Mouse (Mus musculus): ENCODE data around the gene Gm17617.
"Not testable (repeated sequence)": the region's sequence is repeated elsewhere in the genome, so short reads cannot be mapped to it uniquely, and the experiment has no call there.

Gene Gm17617

DNA sequence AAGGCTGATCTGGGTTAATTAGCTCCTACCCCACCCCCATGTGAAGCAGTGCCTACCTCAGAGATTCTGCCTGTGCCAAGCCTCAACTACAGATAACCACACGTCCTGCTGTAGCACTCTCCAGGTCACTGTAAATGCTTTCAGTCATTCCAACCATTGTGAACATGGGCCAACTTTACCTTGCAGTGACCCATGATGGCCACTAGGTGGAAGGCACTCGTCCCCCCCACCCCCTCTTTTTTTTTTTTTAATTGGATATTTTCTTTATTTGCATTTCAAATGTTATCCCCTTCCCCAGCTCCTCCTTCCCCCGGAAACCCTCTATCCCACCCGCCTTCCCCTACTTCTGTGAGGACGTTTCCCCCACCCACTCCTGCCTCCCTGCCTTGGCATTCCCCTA lies 2.0 kb upstream of the Gm17617 start:
- DNase-seq (ENCODE audit: low spot score in 2 of 2) = no peak

DNA sequence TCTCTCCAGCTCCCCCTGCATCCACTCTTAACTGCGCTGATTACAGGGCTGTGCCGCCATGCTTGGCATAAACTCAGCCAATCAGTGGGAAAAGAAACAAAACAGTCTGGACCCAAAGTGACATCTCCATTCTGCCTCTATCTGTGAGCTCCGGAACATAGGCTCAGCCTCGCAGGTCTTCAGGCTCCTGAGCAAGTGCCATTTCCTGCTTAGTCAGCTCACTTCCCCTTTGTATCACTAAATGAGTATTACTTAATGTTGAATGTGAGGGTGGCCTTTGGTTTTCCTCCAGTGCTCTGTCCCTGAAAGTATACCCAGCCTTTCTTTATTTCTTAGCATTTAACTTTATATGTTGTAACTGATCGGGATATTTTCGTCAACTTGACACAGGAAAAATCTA lies 8.4 kb downstream of the Gm17617 start:
- no peak for DNase-seq (ENCODE audit: low spot score in 2 of 2)

DNA sequence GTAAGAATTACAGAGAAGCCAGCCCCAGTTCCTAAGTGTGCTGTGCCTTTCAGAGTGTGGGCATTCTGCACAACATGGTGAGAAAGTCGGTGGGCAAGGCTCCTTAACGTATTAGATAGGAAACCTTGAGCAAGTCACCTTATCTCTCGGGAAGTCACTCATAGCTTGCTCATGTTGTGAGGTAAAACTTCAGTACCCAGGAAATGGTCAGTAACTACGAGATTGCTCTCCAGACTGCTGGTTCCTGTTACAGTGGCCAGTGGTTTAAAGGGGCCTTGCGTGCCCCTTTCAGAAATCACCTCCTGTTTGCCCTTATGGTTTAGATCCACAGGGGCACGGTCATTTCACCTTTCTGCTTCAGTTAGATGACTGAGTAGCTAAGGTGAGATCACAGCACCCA lies 19.0 kb downstream of the Gm17617 start:
- DNase-seq (ENCODE audit: low spot score in 2 of 2) = no peak

DNA sequence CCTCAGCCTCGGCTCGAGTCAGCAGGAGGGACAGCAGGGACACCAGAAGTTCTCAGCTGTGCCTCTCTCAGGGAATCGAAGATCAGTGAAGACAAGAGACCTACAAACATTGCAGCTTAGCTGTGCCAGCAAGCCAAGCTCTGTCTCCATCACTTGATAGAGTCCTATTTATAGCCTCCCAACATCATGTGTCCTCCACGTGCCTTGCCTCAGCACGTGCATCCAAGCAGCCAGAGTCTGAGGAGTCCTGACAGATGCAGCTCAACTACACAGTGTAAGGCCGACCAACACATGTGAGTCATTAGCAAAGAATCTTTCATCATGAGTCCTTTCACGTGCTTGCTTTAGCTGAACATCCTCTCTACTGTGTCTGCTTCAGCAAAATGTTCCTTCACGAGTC lies 25.7 kb downstream of the Gm17617 start:
- DNase-seq (ENCODE audit: low spot score in 2 of 2) = no peak

DNA sequence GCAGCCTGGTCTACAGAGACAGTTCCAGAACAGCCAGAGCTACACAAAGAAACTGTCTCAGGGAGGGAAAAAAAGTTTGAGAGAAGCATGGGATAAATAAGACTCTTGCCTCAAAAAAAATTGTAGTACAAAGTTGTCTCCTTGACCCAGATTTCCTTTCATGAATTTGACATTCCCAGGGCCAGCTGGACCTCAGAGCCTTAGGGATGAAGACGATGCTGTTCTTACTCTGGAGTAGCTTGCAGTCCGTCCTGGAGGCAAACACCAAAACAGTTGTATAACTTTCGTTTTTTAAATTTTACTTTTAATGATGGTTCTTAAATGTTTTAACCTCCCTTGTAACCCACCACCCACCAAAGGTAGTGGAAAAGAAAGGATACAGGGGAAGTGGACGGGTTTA lies 26.2 kb downstream of the Gm17617 start:
- no peak for DNase-seq (ENCODE audit: low spot score in 2 of 2)

DNA sequence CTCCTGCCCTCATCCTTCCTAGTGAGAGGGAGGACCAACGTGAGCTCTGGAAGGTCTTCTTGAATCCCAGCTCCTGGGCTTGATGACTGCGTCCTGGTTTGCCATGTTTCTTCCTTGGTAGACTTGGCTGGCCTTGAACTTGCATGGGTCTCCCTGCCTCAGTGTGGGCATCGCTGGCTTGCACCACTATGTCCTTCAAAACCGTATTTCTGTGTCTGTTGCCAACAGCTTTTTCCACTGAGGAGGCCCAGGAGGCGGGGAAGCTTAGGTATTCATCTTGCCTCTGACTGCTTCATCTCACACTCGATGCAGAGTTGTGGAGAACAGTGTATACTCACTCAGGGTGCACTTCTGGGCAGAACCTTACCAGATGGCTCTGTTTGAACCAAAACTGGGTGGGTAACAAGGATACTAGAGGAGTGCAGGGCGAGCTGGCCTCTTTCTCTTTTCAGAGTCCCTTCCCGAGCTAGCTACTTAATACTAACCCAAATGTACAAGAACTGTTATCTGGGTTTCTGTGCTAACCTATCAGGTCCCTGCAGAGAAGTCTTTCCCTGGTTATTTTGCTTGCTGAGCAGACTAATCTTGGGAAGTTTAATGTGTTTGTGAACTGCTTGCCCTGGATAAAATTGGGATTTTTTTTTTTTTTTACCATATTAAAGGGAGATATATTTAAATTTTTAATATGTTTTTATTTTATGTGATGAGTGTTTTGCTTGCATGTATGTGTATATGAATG lies 27.2 kb downstream of the Gm17617 start:
- DNase-seq (ENCODE audit: low spot score in 2 of 2) = no peak

DNA sequence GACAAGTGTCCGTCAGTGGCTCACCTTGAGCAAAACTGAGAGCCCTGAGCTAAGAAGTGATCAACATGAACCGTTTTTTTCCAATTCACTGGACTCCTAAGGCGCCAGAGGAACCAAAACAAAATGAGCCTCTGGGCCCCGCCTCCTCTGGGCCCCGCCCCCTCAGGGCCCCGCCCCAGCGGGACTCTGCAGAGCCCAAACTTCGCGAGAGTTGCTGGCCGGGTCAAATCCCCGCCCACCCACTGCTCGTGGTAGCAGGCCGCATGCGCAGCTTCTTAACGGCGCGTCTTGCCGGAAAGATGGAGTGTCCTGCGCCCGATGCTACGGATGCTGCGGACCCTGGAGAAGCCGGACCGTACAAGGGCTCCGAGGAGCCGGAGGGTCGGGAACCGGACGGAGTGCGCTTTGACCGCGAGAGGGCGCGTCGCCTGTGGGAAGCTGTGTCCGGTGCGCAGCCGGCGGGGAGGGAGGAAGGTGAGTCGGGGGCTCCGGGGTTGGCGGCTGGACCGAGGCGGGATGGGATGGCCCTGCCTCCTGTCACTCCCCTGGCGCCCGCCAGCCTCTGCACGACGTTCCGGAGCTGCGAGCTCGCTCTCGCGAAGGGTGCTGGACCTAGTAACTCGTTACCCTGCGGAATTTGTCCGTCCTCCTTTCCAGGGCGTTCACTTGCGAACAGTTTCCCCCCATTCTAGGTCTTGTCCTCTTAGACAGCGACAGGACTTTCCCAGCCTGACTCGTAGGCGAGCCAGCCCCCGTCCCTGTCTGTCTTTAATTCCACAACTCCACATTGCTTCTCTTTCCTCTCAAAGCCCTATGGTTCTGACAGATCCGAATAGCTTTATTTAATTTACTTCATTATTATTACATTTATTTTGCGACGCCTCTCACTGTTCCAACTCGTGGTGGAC lies 28.0 kb downstream of the Gm17617 start, which contains the start of gene Zfp346:
Gene Zfp346, plus strand, starts transcription at position 267 of the 908 bp plus-strand sequence.
- peak; percentile 92 to 94 for DNase-seq (ENCODE audit: low spot score in 2 of 2)

DNA sequence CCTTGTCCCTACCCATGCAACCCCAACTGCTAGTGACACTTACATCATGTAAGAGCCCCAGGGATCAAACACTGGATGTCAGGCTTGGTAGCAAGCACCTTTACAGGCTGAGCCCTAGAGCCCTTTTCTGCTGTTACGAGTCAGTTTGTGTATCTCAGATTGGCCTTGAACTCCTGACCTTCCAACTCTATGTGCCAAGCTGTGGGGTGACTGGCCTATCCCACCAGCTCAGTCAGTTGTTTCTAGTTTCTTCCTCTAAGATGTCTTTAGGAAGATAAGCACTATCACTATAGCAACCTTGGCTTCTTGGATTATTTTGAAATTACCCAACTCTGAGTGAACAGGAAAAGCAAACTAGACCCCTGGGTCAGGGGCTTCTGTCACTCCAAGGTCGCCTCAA lies 30.0 kb downstream of the Gm17617 start:
- DNase-seq (ENCODE audit: low spot score in 2 of 2) = no peak

DNA sequence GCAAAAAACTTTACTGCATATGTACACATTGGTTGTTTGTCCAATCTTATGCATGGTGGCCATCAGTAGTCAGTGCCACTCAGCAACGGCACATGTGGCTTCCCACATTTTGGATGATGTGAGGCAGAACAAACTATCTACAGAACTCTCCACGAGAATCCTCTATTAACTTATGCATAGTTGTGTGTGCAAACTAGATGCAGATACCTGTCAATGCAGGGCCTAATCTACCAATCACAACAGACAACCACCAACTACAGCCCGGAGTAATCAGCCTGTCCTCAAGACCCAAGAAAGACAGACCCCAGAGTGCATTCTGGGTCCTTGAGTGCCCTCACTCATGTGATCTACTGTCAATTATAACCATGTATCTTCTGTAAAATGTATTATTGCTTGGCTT lies 31.0 kb downstream of the Gm17617 start:
- no peak for DNase-seq (ENCODE audit: low spot score in 2 of 2)

DNA sequence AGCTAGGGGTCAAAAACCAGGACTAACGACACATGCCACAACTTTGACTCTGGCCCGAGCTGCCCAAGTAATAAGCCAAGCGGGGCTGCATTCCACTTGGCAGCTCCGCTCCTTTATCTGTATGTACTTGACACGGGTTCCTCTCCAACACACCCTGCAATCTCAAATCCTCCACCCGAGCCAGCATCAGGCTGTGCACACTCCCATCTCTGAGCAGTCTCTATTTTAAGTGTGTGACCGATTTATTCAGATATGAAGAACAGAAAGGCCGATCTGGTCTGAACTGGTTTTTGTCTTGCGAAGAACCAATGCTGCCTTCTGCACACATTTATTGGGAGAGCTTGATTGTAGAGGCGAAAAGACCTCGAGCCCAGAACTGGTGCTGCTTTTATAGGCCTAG lies 31.7 kb downstream of the Gm17617 start:
- DNase-seq (ENCODE audit: low spot score in 2 of 2) = no peak

DNA sequence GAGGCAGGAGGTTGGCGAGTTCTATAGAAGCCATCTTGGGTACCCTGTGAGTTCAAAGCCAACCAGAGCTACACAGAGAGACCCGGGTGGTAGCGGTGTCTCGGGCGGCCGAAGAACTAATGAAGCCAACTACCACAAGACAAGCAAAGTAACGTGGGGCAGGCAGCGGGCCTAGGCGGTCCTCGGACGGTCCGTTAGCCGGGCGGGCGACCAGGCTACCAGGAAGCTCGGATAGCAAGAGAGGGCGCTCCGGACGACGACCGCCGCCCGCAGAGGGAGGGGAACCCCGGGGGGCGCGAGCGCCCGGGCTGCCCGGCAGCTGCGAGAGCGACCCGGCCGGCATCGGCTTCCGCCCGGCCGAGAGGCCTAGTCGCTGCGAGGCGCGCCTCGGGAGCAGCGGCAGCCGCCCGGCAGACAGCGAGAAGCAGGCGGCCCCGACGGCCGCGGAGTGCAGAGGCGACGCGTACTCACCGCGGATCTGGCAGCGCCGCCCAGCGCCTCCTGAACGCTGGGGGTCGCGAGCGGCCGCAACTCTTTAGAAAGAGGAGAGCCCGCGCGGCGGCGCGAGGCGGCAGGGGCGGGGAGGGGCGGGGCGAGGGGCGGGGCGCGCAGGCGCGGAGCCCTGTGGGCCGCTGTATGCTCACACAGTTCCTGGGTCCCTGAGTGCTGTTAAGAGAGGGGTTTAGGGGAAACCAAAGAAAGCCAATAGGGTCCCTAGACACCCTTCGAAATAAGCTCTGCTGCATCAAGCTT lies 33.4 kb downstream of the Gm17617 start, which contains the start of gene Uimc1:
Gene Uimc1, minus strand, starts transcription at position 575 of the 753 bp plus-strand sequence.
- peak; percentile 64 to 73 for DNase-seq (ENCODE audit: low spot score in 2 of 2)

DNA sequence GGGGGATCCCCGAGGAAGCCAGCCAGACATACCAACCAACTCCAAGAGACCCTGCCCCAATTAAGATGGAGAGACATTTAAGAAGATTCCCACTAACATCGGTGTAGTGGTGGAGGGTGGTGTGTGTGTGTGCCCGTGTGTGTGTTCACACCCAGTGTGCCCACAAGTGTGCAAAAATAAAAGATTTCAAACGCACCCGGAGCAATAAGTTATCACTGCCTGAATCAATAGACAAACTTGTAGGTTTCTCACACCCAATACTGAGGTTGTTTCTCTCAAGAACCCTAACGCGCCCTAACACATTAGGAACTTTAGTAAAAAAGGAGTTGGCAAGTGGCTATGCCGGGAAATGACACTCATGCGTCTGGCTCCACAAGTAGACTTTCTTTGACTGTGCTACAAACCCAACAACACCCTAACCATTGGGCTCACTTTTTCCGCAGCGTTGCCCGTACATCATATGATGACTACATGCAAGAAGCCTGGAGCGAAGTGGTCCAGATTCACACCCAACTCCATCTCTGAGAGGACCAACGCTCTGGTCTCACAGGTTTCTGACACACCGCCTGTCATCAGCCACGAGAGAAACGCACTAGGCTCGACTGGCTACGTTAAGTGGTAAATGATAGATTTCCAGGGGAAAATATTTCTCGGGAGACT lies 34.2 kb downstream of the Gm17617 start:
- DNase-seq (ENCODE audit: low spot score in 2 of 2) = peak in 1 of 2 experiments; percentile 17

DNA sequence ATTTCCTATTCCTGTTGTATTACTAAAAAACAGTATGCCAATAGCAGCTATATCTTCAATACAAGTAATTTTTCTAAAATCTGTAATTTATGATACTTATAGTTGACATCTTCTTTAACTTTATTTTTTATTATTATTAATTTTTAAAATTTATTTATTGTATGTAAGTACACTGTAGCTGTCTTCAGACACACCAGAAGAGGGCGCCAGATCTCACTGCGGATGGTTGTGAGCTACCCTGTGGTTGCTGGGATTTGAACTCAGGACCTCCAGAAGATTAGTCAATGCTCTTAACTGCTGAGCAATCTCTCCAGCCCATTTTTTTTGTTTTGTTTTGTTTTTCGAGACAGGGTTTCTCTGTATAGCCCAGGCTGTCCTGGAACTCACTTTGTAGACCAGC lies 35.5 kb downstream of the Gm17617 start:
- not testable (repeated sequence) for DNase-seq (ENCODE audit: low spot score in 2 of 2)

DNA sequence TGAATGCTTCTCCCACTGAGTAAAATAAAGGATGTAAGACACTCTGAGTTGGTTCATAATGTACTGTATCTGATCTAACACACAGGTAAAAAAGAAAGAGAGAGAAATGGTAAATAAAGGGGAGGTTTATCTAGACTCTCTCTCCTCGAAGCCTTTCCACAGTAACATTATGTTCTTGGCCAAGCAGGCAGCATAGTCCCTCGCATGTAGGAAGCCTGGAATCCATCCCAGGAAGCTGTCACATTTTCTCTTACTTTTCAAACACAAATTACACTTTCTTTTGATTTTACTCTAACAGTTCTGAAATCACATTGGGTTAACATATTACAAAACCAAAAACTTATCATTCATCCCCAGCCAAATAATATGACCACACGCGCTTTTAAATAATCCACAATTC lies 40.8 kb downstream of the Gm17617 start:
- no peak for DNase-seq (ENCODE audit: low spot score in 2 of 2)
